Mouse (Mus musculus): ENCODE measurements at regions not wholly inside any gene's neighbourhood (a gene's known extent, or its start where the extent isn't known, plus 50 kb on each side); places are given as distances from the start of the nearest gene placed in this dataset.

- TF ChIP-seq GATA1 (IDR thresholded peaks at IDR 0.05; ENCODE audit: low read length) (no peak), TAL1 (IDR thresholded peaks at IDR 0.05; ENCODE audit: low read length) (no peak)
Measured at GRCm38 (mm10) chr4:137135792-137136191, 87.2 kb upstream of the Zbtb40 start.

All from erythroblast, embryonic 14.5 days (primary cell).